Mouse (Mus musculus) hindbrain, embryonic 15.5 days (tissue): ENCODE measurements around the gene Gm14434. TPM values are rescaled to one million over a fixed set of nuclear protein-coding genes. Genes with fewer than 3 reads are reported as not detected.
"Not testable (repeated sequence)": the region's sequence is repeated elsewhere in the genome, so short reads cannot be mapped to it uniquely, and the experiment has no call there.

Source experiments
- ATAC-seq: fragments of 200-750 bp; cut with Nextera tagmentation; 2 replicates; pipeline ENCODE4 v1.8.0; 2017; ENCODE audit warnings: low read depth, moderate number of reproducible peaks, moderate TSS enrichment; ENCODE audit not compliant: low FRiP score
- H3K27ac ChIP-seq: fragments of 300-500 bp; sonication (generic); replicated peaks from 2 replicates; pipeline ENCODE4 v1.5.1; 2015; ENCODE audit warnings: mild to moderate bottlenecking, inconsistent platforms
- H3K27me3 ChIP-seq: fragments of 300-500 bp; sonication (generic); 2 replicates; pipeline ENCODE4 v1.6.1; 2015; ENCODE audit warnings: control low read depth, inconsistent platforms
- H3K36me3 ChIP-seq: fragments of 300-500 bp; sonication (generic); 2 replicates; pipeline ENCODE4 v1.6.1; 2015; ENCODE audit warnings: control low read depth, inconsistent platforms
- H3K4me1 ChIP-seq: fragments of 300-500 bp; sonication (generic); replicated peaks from 2 replicates; pipeline ENCODE4 v1.6.1; 2015; ENCODE audit warnings: control low read depth, inconsistent platforms
- H3K4me2 ChIP-seq: fragments of 300-500 bp; sonication (generic); 2 replicates; pipeline ENCODE4 v1.6.1; 2015; ENCODE audit warnings: moderate library complexity, mild to moderate bottlenecking, inconsistent platforms
- H3K4me3 ChIP-seq: fragments of 300-500 bp; sonication (generic); 2 replicates; pipeline ENCODE4 v1.5.1; 2015; ENCODE audit warnings: mild to moderate bottlenecking, inconsistent platforms
- H3K9ac ChIP-seq: fragments of 300-500 bp; sonication (generic); 2 replicates; pipeline ENCODE4 v1.6.1; 2015; ENCODE audit warnings: inconsistent platforms
- H3K9me3 ChIP-seq: fragments of 300-500 bp; sonication (generic); 2 replicates; pipeline ENCODE4 v1.6.1; 2016; ENCODE audit warnings: control low read depth, inconsistent platforms
- WGBS: fragments of 180-500 bp; shearing (Covaris S2); methylation state at CpG from one replicate; pipeline ENCODE4 v1.1.7; 2015; 5-methylcytosine and 5-hydroxymethylcytosine counted together
- polyA plus RNA-seq: library from polyadenylated mRNA; unstranded; fragments of >200 nt; fragmentation: Nextera tagmentation; extraction: Ambion mirVana; gene quantifications from 2 replicates; pipeline ENCODE4 v1.2.1, GENCODE M21; 2015

The Gm14434 gene
- polyA plus RNA-seq = 19.5 and 24.8 TPM in 2 replicates

GRCm38 (mm10) chr2:176486683-176487082 is at the start of gene Gm14434:
Gene Gm14434, minus strand, starts transcription at chr2:176486783.
- not testable (repeated sequence) for H3K4me1 ChIP-seq, H3K4me3 ChIP-seq, H3K9ac ChIP-seq, H3K36me3 ChIP-seq, ATAC-seq, H3K4me2 ChIP-seq, H3K27me3 ChIP-seq, H3K9me3 ChIP-seq, H3K27ac ChIP-seq
- no CpG with 5 or more reads among the region's 4 CpGs for WGBS

- H3K9me3 ChIP-seq, ATAC-seq, H3K27ac ChIP-seq, H3K4me1 ChIP-seq, H3K27me3 ChIP-seq, H3K9ac ChIP-seq, H3K4me3 ChIP-seq, H3K36me3 ChIP-seq, H3K4me2 ChIP-seq: not testable (repeated sequence)
- no CpG with 5 or more reads among the region's 9 CpGs for WGBS
Measured at GRCm38 (mm10) chr2:176520756-176521155, 34.2 kb upstream of the Gm14434 start, which contains the start of gene Zfp967. Gene Zfp967, plus strand, starts transcription at chr2:176521056.

GRCm38 (mm10) chr2:176423294-176423693 is 63.3 kb downstream of the Gm14434 start, which contains the start of gene Gm14435:
Gene Gm14435, plus strand, starts transcription at chr2:176423594.
- no CpG with 5 or more reads among the region's 6 CpGs for WGBS
- not testable (repeated sequence) for H3K27ac ChIP-seq, H3K27me3 ChIP-seq, H3K9me3 ChIP-seq, H3K36me3 ChIP-seq, H3K4me1 ChIP-seq, H3K9ac ChIP-seq, H3K4me3 ChIP-seq, H3K4me2 ChIP-seq, ATAC-seq

Other genes with a start within 250 kb of the Gm14434 start
- gene Gm11009, start 167.3 kb downstream of the Gm14434 start, polyA plus RNA-seq = not detected in 2 replicates
- 9.2 and 11.2 TPM in 2 replicates for gene Gm14435, start 63.2 kb downstream of the Gm14434 start, polyA plus RNA-seq
- gene Zfp967, start 34.3 kb upstream of the Gm14434 start, polyA plus RNA-seq = not detected in 2 replicates
- gene Gm14308, start 149.6 kb upstream of the Gm14434 start, polyA plus RNA-seq = 7.7 and 20.5 TPM in 2 replicates
- 8.5 and 9.4 TPM in 2 replicates for gene Zfp973, start 183.7 kb upstream of the Gm14434 start, polyA plus RNA-seq
- gene Gm14305, start 221.5 kb upstream of the Gm14434 start, polyA plus RNA-seq = 33.1 and 36.1 TPM in 2 replicates